In the genomic region with DNA sequence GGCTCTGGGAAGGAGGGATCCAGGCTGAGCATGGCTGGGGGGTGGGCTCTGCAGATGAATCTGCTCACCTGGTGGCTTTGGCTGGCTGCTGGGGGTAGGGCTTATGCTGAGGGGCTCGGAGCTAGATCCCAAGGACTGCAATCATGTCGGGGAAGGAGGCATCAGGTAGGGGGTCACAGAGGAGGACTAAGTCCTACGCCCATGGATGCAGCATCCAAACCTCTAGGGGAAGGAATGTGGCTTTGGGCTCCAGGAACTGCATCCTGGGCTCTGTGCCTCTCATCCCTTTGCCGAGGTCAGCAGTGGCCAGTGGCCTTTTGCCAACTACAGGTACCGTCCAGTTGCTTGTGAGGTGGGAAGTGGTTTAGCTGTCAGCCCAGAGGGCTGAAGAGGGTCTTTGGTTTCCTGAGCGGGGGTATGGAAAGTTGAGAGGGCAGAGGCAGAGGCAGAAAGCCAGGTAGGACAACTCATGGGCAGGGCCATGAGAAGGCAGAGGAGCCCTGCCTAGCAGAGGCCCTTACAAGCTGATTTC, we compare ENCODE assay signal across 14 mouse cellular contexts. TPM values are rescaled to one million over a fixed set of nuclear protein-coding genes. Genes with fewer than 3 reads are reported as not detected.
DNase-seq lines count a peak whose midpoint lies in the region; ATAC-seq and TF ChIP-seq lines count a peak whose summit lies in the region.
"Had no signal": no experiment of that assay in that cellular context is flagged by ENCODE, and none has a peak within 500 bp of the region (broad histone marks: within the 10 kb centered on the region; RNA-seq: fewer than 3 reads in every experiment).

No protein-coding gene starts in this region.

- TF ChIP-seq CTCF in thymus, adult 2 months (IDR thresholded peaks at IDR 0.05; ENCODE audit: borderline replicate concordance, control insufficient read depth, extremely low read depth, insufficient read depth, low read length, poor library complexity): no peak

- peak overlapping the region; percentile 47 for H3K9ac ChIP-seq in midbrain, embryonic 14.5 days (replicated peaks; ENCODE audit: low read length)
- H3K9ac ChIP-seq: embryonic facial prominence, embryonic 13.5 days; lung, embryonic 15.5 days; stomach, embryonic 15.5 days had no signal

- WGBS in hindbrain, embryonic 10.5 days: 76% methylated on average over 6 of the region's 6 CpGs
- WGBS in midbrain, embryonic 14.5 days: 75% methylated on average over 6 of the region's 6 CpGs
- WGBS in thymus, adult 2 months: 91% methylated on average over 6 of the region's 6 CpGs

- H3K27ac ChIP-seq in hindbrain, embryonic 10.5 days: peak overlapping the region; percentile 31; the same call in 1 of the 2 replicates
- H3K27ac ChIP-seq in midbrain, embryonic 14.5 days (replicated peaks; ENCODE audit: low read depth, low read length): peak overlapping the region; percentile 87
- H3K27ac ChIP-seq in thymus, adult 2 months (ENCODE audit: control insufficient read depth, insufficient read depth, low read length): no peak overlapping the region
- H3K27ac ChIP-seq: embryonic facial prominence, embryonic 13.5 days; lung, embryonic 15.5 days; stomach, embryonic 15.5 days had no signal

- ATAC-seq in midbrain, embryonic 14.5 days (ENCODE audit: low FRiP score, low TSS enrichment): no peak

- H3K4me3 ChIP-seq in hindbrain, embryonic 10.5 days: no peak overlapping the region
- 0 out of 2 replicates have a peak overlapping the region, but pooled peaks have one; percentile 7 for H3K4me3 ChIP-seq in midbrain, embryonic 14.5 days (replicated peaks; ENCODE audit: low read depth, low read length)
- no peak overlapping the region for H3K4me3 ChIP-seq in thymus, adult 2 months (ENCODE audit: control insufficient read depth, insufficient read depth, low read length)
- H3K4me3 ChIP-seq: embryonic facial prominence, embryonic 13.5 days; lung, embryonic 15.5 days; stomach, embryonic 15.5 days had no signal

- H3K4me2 ChIP-seq in midbrain, embryonic 14.5 days (ENCODE audit: low read length): peak overlapping the region; percentile 98
- H3K4me2 ChIP-seq: embryonic facial prominence, embryonic 13.5 days; lung, embryonic 15.5 days; stomach, embryonic 15.5 days had no signal

- H3K27me3 ChIP-seq in hindbrain, embryonic 10.5 days (ENCODE audit: insufficient read depth, poor library complexity, severe bottlenecking): peaks cover 50% of the 10 kb centered on the region
- H3K27me3 ChIP-seq in midbrain, embryonic 14.5 days (ENCODE audit: control insufficient read depth, insufficient read depth, low read length): no peaks in the 10 kb centered on the region
- no peaks in the 10 kb centered on the region for H3K27me3 ChIP-seq in thymus, adult 2 months (ENCODE audit: control insufficient read depth, insufficient read depth, low read length)
- H3K27me3 ChIP-seq: embryonic facial prominence, embryonic 13.5 days; stomach, embryonic 15.5 days had no signal

- no peaks in the 10 kb centered on the region for H3K9me3 ChIP-seq in hindbrain, embryonic 10.5 days
- no peaks in the 10 kb centered on the region for H3K9me3 ChIP-seq in midbrain, embryonic 14.5 days (ENCODE audit: control insufficient read depth, low read length)
- H3K9me3 ChIP-seq: embryonic facial prominence, embryonic 13.5 days; lung, embryonic 15.5 days; megakaryocyte, embryonic 14.5 days; stomach, embryonic 15.5 days had no signal

- peaks cover 77% of the 10 kb centered on the region for H3K4me1 ChIP-seq in hindbrain, embryonic 10.5 days (replicated peaks)
- H3K4me1 ChIP-seq in midbrain, embryonic 14.5 days (ENCODE audit: control insufficient read depth, insufficient read depth, low read length): peaks cover 73% of the 10 kb centered on the region
- peaks cover 25% of the 10 kb centered on the region for H3K4me1 ChIP-seq in thymus, adult 2 months (replicated peaks; ENCODE audit: control insufficient read depth, insufficient read depth, low read length)
- H3K4me1 ChIP-seq: stomach, embryonic 15.5 days had no signal

- peak; percentile 22 for DNase-seq in right cerebral cortex, postnatal 14 days
- no peak for DNase-seq in right cerebral cortex, postnatal 36 days (ENCODE audit: low spot score in 2 of 2)
- DNase-seq in hindbrain, embryonic 10.5 days (ENCODE audit: low spot score): no peak
- DNase-seq in midbrain, embryonic 14.5 days: no peak
- DNase-seq in thymus, adult 2 months: no peak
- DNase-seq in ovary, adult 18-20 months (ENCODE audit: low spot score): no peak
- DNase-seq in gastrocnemius, adult 8-10 months (ENCODE audit: low spot score in 2 of 2): no peak
- DNase-seq: adrenal gland, postnatal 36 days; heart, postnatal 10 days; kidney, adult 18-20 months had no signal

- TF ChIP-seq POLR2A in thymus, adult 2 months (IDR thresholded peaks at IDR 0.05; ENCODE audit: control insufficient read depth, extremely low read depth, insufficient read depth, low read length, poor library complexity): no peak

- H3K36me3 ChIP-seq in hindbrain, embryonic 10.5 days: peaks cover 19% of the 10 kb centered on the region
- peaks cover 23% of the 10 kb centered on the region for H3K36me3 ChIP-seq in midbrain, embryonic 14.5 days (ENCODE audit: control insufficient read depth, insufficient read depth, low read length)
- no peaks in the 10 kb centered on the region for H3K36me3 ChIP-seq in thymus, adult 2 months (ENCODE audit: control insufficient read depth, insufficient read depth, low read length)
- H3K36me3 ChIP-seq: lung, embryonic 15.5 days; stomach, embryonic 15.5 days had no signal

RNA-seq across cellular contexts. Expression of gene Cdk5r1, which starts 6.8 kb away (rescaled TPM):
- polyA plus RNA-seq in hindbrain, embryonic 10.5 days (2016; fragmentation: Nextera tagmentation; extraction: Ambion mirVana): 7.0 and 18.0 TPM in 2 replicates
- polyA plus RNA-seq in midbrain, embryonic 14.5 days (2014; fragmentation: Nextera tagmentation; extraction: Ambion mirVana): 103 and 134 TPM in 2 replicates
- polyA plus RNA-seq in thymus, adult 2 months (2012; rRNA removed): 10.8 and 12.3 TPM in 2 replicates
- under 1 TPM; 0.20 to 0.43 (median 0.29) TPM for total RNA-seq in gastrocnemius, adult 8-10 months (2022)

RNA-seq across cellular contexts. Expression of gene Psmd11, which starts 55.2 kb away (rescaled TPM):
- 344 and 387 TPM in 2 replicates for polyA plus RNA-seq in hindbrain, embryonic 10.5 days (2016; fragmentation: Nextera tagmentation; extraction: Ambion mirVana)
- 266 and 299 TPM in 2 replicates for polyA plus RNA-seq in midbrain, embryonic 14.5 days (2014; fragmentation: Nextera tagmentation; extraction: Ambion mirVana)
- 71.7 and 78.4 TPM in 2 replicates for polyA plus RNA-seq in thymus, adult 2 months (2012; rRNA removed)
- total RNA-seq in gastrocnemius, adult 8-10 months (2022): 100 to 1,000 TPM; 141 to 162 (median 148) TPM
